13 mouse cellular contexts compared by ENCODE assay signal in genomic region chr6:47647876-47648275, GRCm38 (mm10). TPM values are rescaled to one million over a fixed set of nuclear protein-coding genes. Genes with fewer than 3 reads are reported as not detected.
A peak's percentile ranks its signal among the peaks of the same experiment; 100 is the strongest.
DNase-seq lines count a peak whose midpoint lies in the region; ATAC-seq and TF ChIP-seq lines count a peak whose summit lies in the region.
"Had no signal": no experiment of that assay in that cellular context is flagged by ENCODE, and none has a peak within 500 bp of the region (broad histone marks: within the 10 kb centered on the region; RNA-seq: fewer than 3 reads in every experiment).

No protein-coding gene starts in this region.

- DNase-seq in gastrocnemius, adult 2 months = peak; percentile 15
- no peak for DNase-seq in gastrocnemius, postnatal 25 days
- peak; percentile 1 for DNase-seq in lung, postnatal 14 days
- DNase-seq in lung, postnatal 25 days (ENCODE audit: low spot score) = no peak
- peak; percentile 46 for DNase-seq in NIH3T3 (ENCODE audit: low read depth)
- DNase-seq in cerebellum, postnatal 14 days = peak; percentile 1 to 6
- DNase-seq in limb, embryonic 10.5 days (ENCODE audit: low spot score) = no peak
- DNase-seq: lung, embryonic 14.5 days had no signal

- no peak for TF ChIP-seq CTCF in gastrocnemius, adult 2 months (IDR thresholded peaks at IDR 0.05)

- intact Hi-C loops in gastrocnemius, adult 2 months (cut with DNase I) = no loop called here

- no peak overlapping the region for H3K9ac ChIP-seq in midbrain, embryonic 15.5 days
- H3K9ac ChIP-seq: hindbrain, embryonic 14.5 days; lung, embryonic 14.5 days; stomach, embryonic 15.5 days had no signal

- 85% methylated on average over 8 of the region's 8 CpGs for WGBS in limb, embryonic 10.5 days
- WGBS in midbrain, embryonic 15.5 days = 88% methylated on average over 8 of the region's 8 CpGs

- no peak overlapping the region for H3K4me2 ChIP-seq in midbrain, embryonic 15.5 days
- H3K4me2 ChIP-seq: hindbrain, embryonic 14.5 days; lung, embryonic 14.5 days; stomach, embryonic 15.5 days had no signal

- no peak overlapping the region for H3K4me3 ChIP-seq in gastrocnemius, adult 2 months
- H3K4me3 ChIP-seq in limb, embryonic 10.5 days = no peak overlapping the region
- no peak overlapping the region for H3K4me3 ChIP-seq in midbrain, embryonic 15.5 days
- H3K4me3 ChIP-seq: forebrain, embryonic 10.5 days; stomach, embryonic 15.5 days had no signal

- H3K36me3 ChIP-seq in limb, embryonic 10.5 days = no peaks in the 10 kb centered on the region
- no peaks in the 10 kb centered on the region for H3K36me3 ChIP-seq in midbrain, embryonic 15.5 days (replicated peaks)
- H3K36me3 ChIP-seq: forebrain, embryonic 10.5 days; stomach, embryonic 15.5 days had no signal

- H3K27me3 ChIP-seq in limb, embryonic 10.5 days (ENCODE audit: low read depth, poor library complexity, severe bottlenecking) = peaks cover 10% of the 10 kb centered on the region; the same call in 1 of the 2 replicates
- H3K27me3 ChIP-seq in midbrain, embryonic 15.5 days (replicated peaks) = no peaks in the 10 kb centered on the region
- H3K27me3 ChIP-seq: CH12.LX; stomach, embryonic 15.5 days had no signal

- H3K9me3 ChIP-seq in limb, embryonic 10.5 days (replicated peaks) = no peaks in the 10 kb centered on the region
- H3K9me3 ChIP-seq in midbrain, embryonic 15.5 days = no peaks in the 10 kb centered on the region
- H3K9me3 ChIP-seq: stomach, embryonic 15.5 days had no signal

- peaks cover 7% of the 10 kb centered on the region for H3K4me1 ChIP-seq in limb, embryonic 10.5 days
- no peaks in the 10 kb centered on the region for H3K4me1 ChIP-seq in midbrain, embryonic 15.5 days
- H3K4me1 ChIP-seq: stomach, embryonic 15.5 days had no signal

- no peak overlapping the region for H3K27ac ChIP-seq in gastrocnemius, adult 2 months
- no peak overlapping the region for H3K27ac ChIP-seq in limb, embryonic 10.5 days
- no peak overlapping the region for H3K27ac ChIP-seq in midbrain, embryonic 15.5 days
- H3K27ac ChIP-seq: forebrain, embryonic 10.5 days; hindbrain, embryonic 14.5 days; stomach, embryonic 15.5 days had no signal

- ATAC-seq in midbrain, embryonic 15.5 days (replicated peaks) = no peak

RNA-seq across cellular contexts. Expression of gene Ezh2, which starts 52.7 kb away (rescaled TPM):
- total RNA-seq in gastrocnemius, adult 2 months (2021) = 1 to 10 TPM; 6.6 to 7.4 TPM
- 1 to 10 TPM; 6.7 to 7.5 TPM for total RNA-seq in gastrocnemius, postnatal 25 days (2021)
- polyA plus RNA-seq in limb, embryonic 10.5 days (2016; fragmentation: Nextera tagmentation; extraction: Ambion mirVana) = 150 and 171 TPM in 2 replicates
- 69.0 and 78.7 TPM in 2 replicates for polyA plus RNA-seq in midbrain, embryonic 15.5 days (2015; fragmentation: Nextera tagmentation; extraction: Ambion mirVana)

Comparison
In these comparisons a context has a peak if more than half of its experiments do, and no peak if none do; other contexts are left out.
1. DNase-seq: peak in gastrocnemius, adult 2 months (single experiment), lung, postnatal 14 days (single experiment), NIH3T3 (single experiment) and cerebellum, postnatal 14 days (2 of 2); none in gastrocnemius, postnatal 25 days (single experiment), lung, postnatal 25 days (single experiment) and limb, embryonic 10.5 days (single experiment).